Mouse (Mus musculus): ENCODE data around the gene Prss50. TPM values are rescaled to one million over a fixed set of nuclear protein-coding genes. Genes with fewer than 3 reads are reported as not detected.

Gene Prss50
- polyA plus RNA-seq, 1 experiment from 2014 or later, result 0.45 TPM

Other genes starting within 250 kb of the Prss50 start
- 28.5 and 32.3 TPM in 2 replicates for gene Nradd, start 233.5 kb upstream of the Prss50 start, polyA plus RNA-seq (2016; fragmentation: Nextera tagmentation; extraction: Ambion mirVana)
- gene Nbeal2, start 203.8 kb upstream of the Prss50 start, polyA plus RNA-seq (2016; fragmentation: Nextera tagmentation; extraction: Ambion mirVana), result 2.4 and 3.1 TPM in 2 replicates
- 159 and 189 TPM in 2 replicates for gene Ccdc12, start 201.5 kb upstream of the Prss50 start, polyA plus RNA-seq (2016; fragmentation: Nextera tagmentation; extraction: Ambion mirVana)
- gene Myl3, start 116.1 kb upstream of the Prss50 start, polyA plus RNA-seq (2016; fragmentation: Nextera tagmentation; extraction: Ambion mirVana), result 1,835 and 3,713 TPM in 2 replicates
- 41.3 and 49.7 TPM in 2 replicates for gene Pth1r, start 110.8 kb upstream of the Prss50 start, polyA plus RNA-seq (2016; fragmentation: Nextera tagmentation; extraction: Ambion mirVana)
- gene Prss42, start 59.8 kb upstream of the Prss50 start, polyA plus RNA-seq (2016; fragmentation: Nextera tagmentation; extraction: Ambion mirVana), result not detected in 2 replicates
- 0.32 TPM in 1 of 2 replicates, not detected in the other for gene Prss44, start 44.0 kb upstream of the Prss50 start, polyA plus RNA-seq (2016; fragmentation: Nextera tagmentation; extraction: Ambion mirVana)
- gene Prss43, start 31.3 kb upstream of the Prss50 start, polyA plus RNA-seq (2016; fragmentation: Nextera tagmentation; extraction: Ambion mirVana), result not detected in 2 replicates
- gene Prss45, start 23.4 kb upstream of the Prss50 start, polyA plus RNA-seq (2016; fragmentation: Nextera tagmentation; extraction: Ambion mirVana), result 0.10 TPM in 1 of 2 replicates, not detected in the other
- gene Prss46, start 13.5 kb upstream of the Prss50 start, polyA plus RNA-seq (2016; fragmentation: Nextera tagmentation; extraction: Ambion mirVana), result not detected in 2 replicates
- gene Als2cl, start 21.9 kb downstream of the Prss50 start, polyA plus RNA-seq (2016; fragmentation: Nextera tagmentation; extraction: Ambion mirVana), result 0.91 and 1.6 TPM in 2 replicates
- 0.17 and 0.68 TPM in 2 replicates for gene Tmie, start 22.1 kb downstream of the Prss50 start, polyA plus RNA-seq (2016; fragmentation: Nextera tagmentation; extraction: Ambion mirVana)
- gene Fam240a, start 58.9 kb downstream of the Prss50 start, polyA plus RNA-seq (2016; fragmentation: Nextera tagmentation; extraction: Ambion mirVana), result not detected in 2 replicates
- 0.51 and 1.3 TPM in 2 replicates for gene Tdgf1, start 88.2 kb downstream of the Prss50 start, polyA plus RNA-seq (2016; fragmentation: Nextera tagmentation; extraction: Ambion mirVana)
- gene Lrrc2, start 93.6 kb downstream of the Prss50 start, polyA plus RNA-seq (2016; fragmentation: Nextera tagmentation; extraction: Ambion mirVana), result 0.68 and 1.3 TPM in 2 replicates
- gene Rtp3, start 132.6 kb downstream of the Prss50 start, polyA plus RNA-seq (2016; fragmentation: Nextera tagmentation; extraction: Ambion mirVana), result 0.15 TPM in 1 of 2 replicates, not detected in the other
- 0.40 TPM in 1 of 2 replicates, not detected in the other for gene Ltf, start 161.3 kb downstream of the Prss50 start, polyA plus RNA-seq (2016; fragmentation: Nextera tagmentation; extraction: Ambion mirVana)
- 2.6 and 3.0 TPM in 2 replicates for gene Ccrl2, start 199.6 kb downstream of the Prss50 start, polyA plus RNA-seq (2016; fragmentation: Nextera tagmentation; extraction: Ambion mirVana)